8 mouse cellular contexts compared by ENCODE assay signal in genomic region chr10:40499314-40500252, GRCm38 (mm10).
DNase-seq lines count a peak whose midpoint lies in the region; ATAC-seq and TF ChIP-seq lines count a peak whose summit lies in the region.

No protein-coding gene starts in this region.

- TF ChIP-seq EP300 in liver, postnatal 0 days (IDR thresholded peaks at IDR 0.05; ENCODE audit: low read depth): no peak

- H3K4me1 ChIP-seq in forebrain, embryonic 12.5 days: peaks cover 10% of the 10 kb centered on the region
- peaks cover 3% of the 10 kb centered on the region; the same call in 1 of the 2 replicates for H3K4me1 ChIP-seq in hindbrain, embryonic 11.5 days (replicated peaks; ENCODE audit: control insufficient read depth, insufficient read depth, low read length)
- H3K4me1 ChIP-seq in liver, postnatal 0 days (ENCODE audit: insufficient read depth): peaks cover 28% of the 10 kb centered on the region
- no peaks in the 10 kb centered on the region for H3K4me1 ChIP-seq in neural tube, embryonic 11.5 days (ENCODE audit: control insufficient read depth, insufficient read depth, low read length)

- ATAC-seq in cerebellum, adult (ENCODE audit: insufficient number of reproducible peaks, low FRiP score, low TSS enrichment): 0 out of 2 replicates have a peak, but pooled peaks have one; percentile 31
- 0 out of 2 replicates have a peak, but pooled peaks have one; percentile 49 for ATAC-seq in forebrain, embryonic 12.5 days (ENCODE audit: low FRiP score)
- peak; percentile 64; the same call in 1 of the 2 replicates for ATAC-seq in hindbrain, embryonic 11.5 days (ENCODE audit: low FRiP score)
- peak; percentile 94 for ATAC-seq in liver, postnatal 0 days
- ATAC-seq in neural tube, embryonic 11.5 days (ENCODE audit: insufficient read depth, low FRiP score, low TSS enrichment): no peak

- H3K4me2 ChIP-seq in forebrain, embryonic 12.5 days: peak overlapping the region; percentile 24; the same call in 1 of the 2 replicates
- H3K4me2 ChIP-seq in hindbrain, embryonic 11.5 days (replicated peaks; ENCODE audit: low read depth, low read length): no peak overlapping the region
- peak overlapping the region; percentile 49 for H3K4me2 ChIP-seq in liver, postnatal 0 days (ENCODE audit: low read depth, low read length)
- H3K4me2 ChIP-seq in neural tube, embryonic 11.5 days (ENCODE audit: low read depth): no peak overlapping the region

- no peak overlapping the region for H3K4me3 ChIP-seq in forebrain, embryonic 12.5 days (replicated peaks)
- no peak overlapping the region for H3K4me3 ChIP-seq in hindbrain, embryonic 11.5 days (ENCODE audit: low read depth, low read length)
- H3K4me3 ChIP-seq in layer of hippocampus, adult 2 months: no peak overlapping the region; the same call in 1 of the 2 replicates
- H3K4me3 ChIP-seq in liver, postnatal 0 days (ENCODE audit: low read depth, low read length): no peak overlapping the region
- no peak overlapping the region for H3K4me3 ChIP-seq in neural tube, embryonic 11.5 days (ENCODE audit: low read depth, low read length)

- no peaks in the 10 kb centered on the region for H3K27me3 ChIP-seq in forebrain, embryonic 12.5 days
- H3K27me3 ChIP-seq in hindbrain, embryonic 11.5 days (ENCODE audit: control insufficient read depth, insufficient read depth, low read length): no peaks in the 10 kb centered on the region
- H3K27me3 ChIP-seq in liver, postnatal 0 days (ENCODE audit: insufficient read depth, low read length): no peaks in the 10 kb centered on the region
- H3K27me3 ChIP-seq in neural tube, embryonic 11.5 days (ENCODE audit: control insufficient read depth, insufficient read depth, low read length): no peaks in the 10 kb centered on the region

- no peak overlapping the region for H3K27ac ChIP-seq in forebrain, embryonic 12.5 days
- H3K27ac ChIP-seq in hindbrain, embryonic 11.5 days (ENCODE audit: low read depth, low read length): 0 out of 2 replicates have a peak overlapping the region, but pooled peaks have one; percentile 39
- H3K27ac ChIP-seq in layer of hippocampus, adult 2 months: peak overlapping the region; percentile 96
- H3K27ac ChIP-seq in liver, postnatal 0 days (ENCODE audit: low read depth): peak overlapping the region; percentile 94
- no peak overlapping the region for H3K27ac ChIP-seq in neural tube, embryonic 11.5 days (ENCODE audit: low read depth, low read length)

- no peak overlapping the region; the same call in 1 of the 2 replicates for H3K9ac ChIP-seq in forebrain, embryonic 12.5 days
- H3K9ac ChIP-seq in hindbrain, embryonic 11.5 days (ENCODE audit: low read depth, low read length): no peak overlapping the region
- H3K9ac ChIP-seq in liver, postnatal 0 days (replicated peaks): 0 out of 2 replicates have a peak overlapping the region, but pooled peaks have one; percentile 33
- peak overlapping the region; percentile 11; the same call in 1 of the 2 replicates for H3K9ac ChIP-seq in neural tube, embryonic 11.5 days (ENCODE audit: low read length)

- 43% methylated on average over 18 of the region's 18 CpGs for WGBS in forebrain, embryonic 12.5 days
- 41% methylated on average over 18 of the region's 18 CpGs for WGBS in hindbrain, embryonic 11.5 days
- WGBS in liver, postnatal 0 days (ENCODE audit: insufficient replicate concordance): 17% methylated on average over 18 of the region's 18 CpGs
- WGBS in neural tube, embryonic 11.5 days: 51% methylated on average over 18 of the region's 18 CpGs

- DNase-seq in cerebellum, adult 8-10 months: no peak
- DNase-seq in hindbrain, embryonic 11.5 days (ENCODE audit: low spot score): peak; percentile 53
- peak; percentile 71 to 89 for DNase-seq in layer of hippocampus, adult 2 months (ENCODE audit: low spot score in 2 of 2)
- peak; percentile 70 for DNase-seq in liver, postnatal 0 days
- peak; percentile 37 for DNase-seq in neural tube, embryonic 11.5 days (ENCODE audit: low spot score)
- peak; percentile 37 to 60 for DNase-seq in thymus, adult 18-20 months

- TF ChIP-seq CTCF in layer of hippocampus, adult 2 months (conservative IDR thresholded peaks at IDR 0.05): no peak
- TF ChIP-seq CTCF in liver, postnatal 0 days (IDR thresholded peaks at IDR 0.05; ENCODE audit: low read depth): peak; percentile 0; the same call in 1 of the 2 replicates

- H3K36me3 ChIP-seq in forebrain, embryonic 12.5 days (replicated peaks): no peaks in the 10 kb centered on the region
- no peaks in the 10 kb centered on the region for H3K36me3 ChIP-seq in hindbrain, embryonic 11.5 days (ENCODE audit: control insufficient read depth, insufficient read depth, low read length)
- H3K36me3 ChIP-seq in liver, postnatal 0 days (replicated peaks; ENCODE audit: insufficient read depth, low read length): no peaks in the 10 kb centered on the region
- H3K36me3 ChIP-seq in neural tube, embryonic 11.5 days (ENCODE audit: control insufficient read depth, insufficient read depth, low read length): no peaks in the 10 kb centered on the region

- H3K9me3 ChIP-seq in forebrain, embryonic 12.5 days: no peaks in the 10 kb centered on the region
- H3K9me3 ChIP-seq in hindbrain, embryonic 11.5 days (ENCODE audit: control insufficient read depth, low read length): no peaks in the 10 kb centered on the region
- no peaks in the 10 kb centered on the region for H3K9me3 ChIP-seq in liver, postnatal 0 days (ENCODE audit: low read length)
- no peaks in the 10 kb centered on the region for H3K9me3 ChIP-seq in neural tube, embryonic 11.5 days (ENCODE audit: control insufficient read depth, low read length)

Comparison
In these comparisons a context has a peak if more than half of its experiments do, and no peak if none do; other contexts are left out.
1. H3K27ac ChIP-seq: peak in hindbrain, embryonic 11.5 days (single experiment), layer of hippocampus, adult 2 months (single experiment) and liver, postnatal 0 days (single experiment); none in forebrain, embryonic 12.5 days (single experiment) and neural tube, embryonic 11.5 days (single experiment).
2. H3K4me2 ChIP-seq: peak in forebrain, embryonic 12.5 days (single experiment) and liver, postnatal 0 days (single experiment); none in hindbrain, embryonic 11.5 days (single experiment) and neural tube, embryonic 11.5 days (single experiment).
3. H3K9ac ChIP-seq: peak in liver, postnatal 0 days (single experiment) and neural tube, embryonic 11.5 days (single experiment); none in forebrain, embryonic 12.5 days (single experiment) and hindbrain, embryonic 11.5 days (single experiment).